Mouse (Mus musculus): ENCODE measurements around the gene Psmc4. TPM values are rescaled to one million over a fixed set of nuclear protein-coding genes. Genes with fewer than 3 reads are reported as not detected.

Gene Psmc4
- polyA plus RNA-seq (2014; fragmentation: Nextera tagmentation; extraction: Ambion mirVana), result 275 TPM in 2 replicates

DNA sequence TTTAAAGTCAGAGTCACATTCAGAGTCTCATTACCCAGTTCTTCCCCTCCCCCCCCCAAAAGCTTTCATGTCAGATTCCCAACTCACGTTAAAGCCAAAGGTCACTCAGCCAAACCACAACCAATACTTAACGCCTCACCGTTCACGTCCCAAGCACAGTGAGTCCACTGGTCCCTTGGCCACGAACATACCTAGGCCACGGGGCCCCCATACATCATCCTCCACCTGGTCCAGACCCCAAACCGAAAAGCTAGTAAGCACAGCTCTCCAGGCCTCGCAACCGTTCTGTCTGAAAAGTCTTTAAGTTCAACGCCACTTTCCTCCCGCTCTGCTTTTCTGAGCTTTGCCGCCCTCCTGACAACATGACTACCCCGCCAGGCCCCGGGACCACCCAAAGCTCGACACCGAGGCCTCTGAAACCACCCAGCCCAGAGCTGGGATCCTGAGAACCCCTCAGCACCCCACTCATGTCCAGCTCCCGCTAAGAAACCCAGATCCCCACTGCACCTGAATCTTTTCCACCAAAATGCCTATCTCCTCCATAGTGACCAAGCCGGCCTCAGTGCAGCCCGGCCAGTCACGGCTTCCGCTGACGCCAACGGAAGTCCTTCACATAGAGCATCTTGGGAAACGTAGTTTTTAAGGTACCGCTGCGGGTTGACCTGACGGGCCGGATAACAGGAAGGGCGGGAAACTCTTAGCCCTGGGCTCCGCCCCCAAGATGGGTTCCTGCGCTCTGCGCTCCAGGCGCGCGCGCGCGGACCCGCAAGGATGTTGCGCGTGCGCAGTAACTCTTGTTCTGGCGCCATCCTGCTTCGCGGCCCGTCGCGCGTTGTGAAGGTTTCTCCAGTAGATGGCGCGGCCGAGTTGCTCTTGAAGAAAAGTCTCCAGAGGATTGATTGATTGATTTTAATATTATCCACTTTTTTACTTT, at the start of gene Psmc4:
Gene Psmc4, minus strand, starts transcription at position 626 of the 934 bp plus-strand sequence.
- ATAC-seq (ENCODE audit: low read depth), result peak; percentile 97

DNA sequence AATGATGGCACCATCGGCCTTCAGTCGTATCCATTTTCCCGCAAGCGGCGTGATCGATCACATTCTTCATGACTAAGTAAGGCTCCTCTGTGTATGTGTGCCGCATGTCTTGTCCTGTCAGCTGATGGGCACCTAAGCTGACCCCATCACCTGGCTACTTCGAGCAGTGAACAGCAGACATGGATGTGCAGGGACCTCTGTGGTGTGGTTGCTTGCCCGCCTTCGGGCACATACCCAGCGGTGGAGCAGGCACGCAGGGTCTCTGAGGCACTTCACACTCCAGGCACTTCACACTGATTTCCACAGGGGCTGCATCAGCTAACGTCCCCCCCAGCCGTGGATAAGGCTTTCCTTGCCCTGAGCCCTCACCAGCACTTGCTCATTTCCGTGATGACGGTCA, 49.2 kb upstream of the Psmc4 start:
- Histone ChIP-seq H3K27me3 (ENCODE audit: control insufficient read depth, insufficient read depth, low read length) (no peaks in the 10 kb centered on the region), H3K4me1 (ENCODE audit: control insufficient read depth, insufficient read depth, low read length) (no peaks in the 10 kb centered on the region), H3K9me3 (ENCODE audit: control insufficient read depth, low read length) (no peaks in the 10 kb centered on the region), H3K9ac (replicated peaks; ENCODE audit: low read depth, low read length) (no peak overlapping the region), H3K4me2 (ENCODE audit: low read depth, low read length) (no peak overlapping the region), H3K36me3 (ENCODE audit: control insufficient read depth, insufficient read depth, low read length) (no peaks in the 10 kb centered on the region), H3K4me3 (ENCODE audit: low read depth, low read length) (no peak overlapping the region), H3K27ac (ENCODE audit: low read depth, low read length) (no peak overlapping the region)
- no peak for ATAC-seq (ENCODE audit: low read depth)
- WGBS, result 97% methylated on average over 16 of the region's 16 CpGs

More for the DNA sequence above, at the start of gene Psmc4:
- H3K4me3 ChIP-seq (ENCODE audit: low read depth, low read length), result peak within 1 kb of the TSS; percentile 70
- H3K4me2 ChIP-seq (ENCODE audit: low read depth, low read length), result peak within 1 kb of the TSS; percentile 58
- H3K27me3 ChIP-seq (ENCODE audit: control insufficient read depth, insufficient read depth, low read length), result no peaks in the 10 kb centered on the region
- peak within 1 kb of the TSS; percentile 71 for H3K9ac ChIP-seq (replicated peaks; ENCODE audit: low read depth, low read length)
- H3K9me3 ChIP-seq (ENCODE audit: control insufficient read depth, low read length), result no peaks in the 10 kb centered on the region
- H3K36me3 ChIP-seq (ENCODE audit: control insufficient read depth, insufficient read depth, low read length), result peaks cover 23% of the 10 kb centered on the region
- WGBS, result under 1% methylated on average over 52 of the region's 52 CpGs
- no peak within 1 kb of the TSS for H3K27ac ChIP-seq (ENCODE audit: low read depth, low read length)
- peaks cover 5% of the 10 kb centered on the region; the same call in 1 of the 2 replicates for H3K4me1 ChIP-seq (ENCODE audit: control insufficient read depth, insufficient read depth, low read length)

DNA sequence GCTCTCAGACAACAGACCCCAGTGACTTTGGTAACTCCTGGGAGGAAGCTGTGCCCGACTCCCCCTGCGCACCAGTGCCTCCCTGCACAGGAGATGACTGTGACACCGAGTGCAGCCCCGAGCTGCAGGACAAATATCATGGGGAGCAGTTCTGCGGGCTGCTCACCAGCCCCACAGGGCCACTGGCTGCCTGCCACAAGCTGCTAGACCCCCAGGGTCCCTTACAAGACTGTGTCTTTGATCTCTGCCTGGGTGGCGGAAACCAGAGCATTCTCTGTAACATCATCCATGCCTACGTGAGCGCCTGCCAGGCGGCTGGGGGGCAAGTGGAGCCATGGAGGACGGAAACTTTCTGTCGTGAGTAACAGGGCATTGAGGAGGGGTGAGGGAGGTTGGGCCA, 43.6 kb upstream of the Psmc4 start:
- Histone ChIP-seq H3K4me3 (ENCODE audit: low read depth, low read length) (no peak overlapping the region), H3K4me1 (ENCODE audit: control insufficient read depth, insufficient read depth, low read length) (no peaks in the 10 kb centered on the region), H3K27me3 (ENCODE audit: control insufficient read depth, insufficient read depth, low read length) (no peaks in the 10 kb centered on the region), H3K27ac (ENCODE audit: low read depth, low read length) (no peak overlapping the region), H3K4me2 (ENCODE audit: low read depth, low read length) (no peak overlapping the region), H3K9ac (replicated peaks; ENCODE audit: low read depth, low read length) (no peak overlapping the region), H3K9me3 (ENCODE audit: control insufficient read depth, low read length) (no peaks in the 10 kb centered on the region), H3K36me3 (ENCODE audit: control insufficient read depth, insufficient read depth, low read length) (no peaks in the 10 kb centered on the region)
- no peak for ATAC-seq (ENCODE audit: low read depth)
- 37% methylated on average over 11 of the region's 11 CpGs for WGBS

DNA sequence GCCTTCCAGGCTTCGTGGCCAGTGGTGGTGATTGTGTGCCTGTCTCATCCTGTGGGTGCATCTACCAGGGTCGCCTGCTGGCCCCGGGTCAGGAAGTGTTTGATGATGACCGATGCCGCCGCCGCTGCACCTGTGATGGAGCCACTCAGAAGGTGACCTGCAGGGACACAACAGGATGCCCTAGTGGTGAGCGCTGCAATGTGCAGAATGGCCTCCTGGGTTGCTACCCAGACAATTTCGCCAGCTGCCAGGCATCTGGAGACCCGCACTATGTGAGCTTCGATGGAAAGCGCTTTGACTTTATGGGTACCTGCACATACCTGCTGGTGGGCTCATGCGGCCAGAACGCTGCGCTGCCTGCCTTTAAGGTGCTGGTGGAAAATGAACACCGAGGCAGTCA, 36.3 kb upstream of the Psmc4 start:
- no peaks in the 10 kb centered on the region for H3K27me3 ChIP-seq (ENCODE audit: control insufficient read depth, insufficient read depth, low read length)
- H3K36me3 ChIP-seq (ENCODE audit: control insufficient read depth, insufficient read depth, low read length), result no peaks in the 10 kb centered on the region
- no peaks in the 10 kb centered on the region for H3K9me3 ChIP-seq (ENCODE audit: control insufficient read depth, low read length)
- H3K9ac ChIP-seq (replicated peaks; ENCODE audit: low read depth, low read length), result no peak overlapping the region
- H3K4me2 ChIP-seq (ENCODE audit: low read depth, low read length), result no peak overlapping the region
- H3K4me1 ChIP-seq (ENCODE audit: control insufficient read depth, insufficient read depth, low read length), result no peaks in the 10 kb centered on the region
- no peak for ATAC-seq (ENCODE audit: low read depth)
- H3K4me3 ChIP-seq (ENCODE audit: low read depth, low read length), result no peak overlapping the region
- no peak overlapping the region for H3K27ac ChIP-seq (ENCODE audit: low read depth, low read length)
- WGBS, result 81% methylated on average over 16 of the region's 16 CpGs

GRCm38 (mm10) chr7:28084215-28084614, 34.3 kb upstream of the Psmc4 start:
- H3K4me1 ChIP-seq (ENCODE audit: control insufficient read depth, insufficient read depth, low read length), result no peaks in the 10 kb centered on the region
- H3K4me2 ChIP-seq (ENCODE audit: low read depth, low read length), result no peak overlapping the region

GRCm38 (mm10) chr7:28070531-28071298, 20.8 kb upstream of the Psmc4 start, which contains the start of gene Fcgbp:
Gene Fcgbp, plus strand, starts transcription at chr7:28071236.
- H3K27me3 ChIP-seq (ENCODE audit: control insufficient read depth, insufficient read depth, low read length), result no peaks in the 10 kb centered on the region
- no peak within 1 kb of the TSS for H3K27ac ChIP-seq (ENCODE audit: low read depth, low read length)
- no peaks in the 10 kb centered on the region for H3K4me1 ChIP-seq (ENCODE audit: control insufficient read depth, insufficient read depth, low read length)
- WGBS, result 86% methylated on average over 21 of the region's 21 CpGs
- no peak within 1 kb of the TSS for H3K4me2 ChIP-seq (ENCODE audit: low read depth, low read length)
- no peak for ATAC-seq (ENCODE audit: low read depth)
- no peaks in the 10 kb centered on the region for H3K36me3 ChIP-seq (ENCODE audit: control insufficient read depth, insufficient read depth, low read length)
- H3K4me3 ChIP-seq (ENCODE audit: low read depth, low read length), result no peak within 1 kb of the TSS
- H3K9me3 ChIP-seq (ENCODE audit: control insufficient read depth, low read length), result no peaks in the 10 kb centered on the region
- H3K9ac ChIP-seq (replicated peaks; ENCODE audit: low read depth, low read length), result no peak within 1 kb of the TSS

More at GRCm38 (mm10) chr7:28084215-28084614, 34.3 kb upstream of the Psmc4 start:
- no peak overlapping the region for H3K27ac ChIP-seq (ENCODE audit: low read depth, low read length)
- H3K9me3 ChIP-seq (ENCODE audit: control insufficient read depth, low read length), result no peaks in the 10 kb centered on the region
- no peak overlapping the region for H3K9ac ChIP-seq (replicated peaks; ENCODE audit: low read depth, low read length)
- H3K4me3 ChIP-seq (ENCODE audit: low read depth, low read length), result no peak overlapping the region
- no peaks in the 10 kb centered on the region for H3K36me3 ChIP-seq (ENCODE audit: control insufficient read depth, insufficient read depth, low read length)
- ATAC-seq (ENCODE audit: low read depth), result no peak
- 62% methylated on average over 7 of the region's 7 CpGs for whole genome bisulfite sequencing
- H3K27me3 ChIP-seq (ENCODE audit: control insufficient read depth, insufficient read depth, low read length), result no peaks in the 10 kb centered on the region

DNA sequence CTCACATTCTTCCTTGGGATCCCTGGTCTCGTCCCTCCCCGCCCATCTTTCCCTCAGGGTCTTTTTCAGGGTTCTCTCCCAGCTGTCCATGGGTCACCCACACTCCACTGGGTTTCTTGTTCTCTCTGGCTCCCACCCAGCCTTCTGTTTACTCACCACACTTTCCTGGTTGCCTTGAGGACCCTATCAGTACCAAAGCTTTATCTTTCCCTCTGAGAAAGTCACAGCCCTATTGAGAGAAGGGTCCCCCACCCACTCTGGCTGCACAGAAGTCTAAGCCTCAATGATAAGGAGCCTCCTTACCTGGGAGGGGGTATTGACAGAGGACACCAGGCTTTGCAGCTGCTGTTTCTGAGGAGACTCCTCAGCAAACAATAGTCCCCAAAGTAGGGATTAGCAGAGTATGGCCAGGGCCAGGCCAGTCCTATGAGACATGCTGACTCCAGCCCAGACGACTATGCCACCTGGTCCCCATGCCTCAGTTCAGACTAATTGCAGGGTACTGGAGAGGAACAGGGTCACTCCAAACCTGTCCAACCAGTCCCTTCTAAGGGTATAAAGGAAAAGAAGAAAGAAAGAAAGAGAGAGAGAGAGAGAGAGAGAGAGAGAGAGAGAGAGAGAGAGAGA, 19.8 kb upstream of the Psmc4 start:
- Histone ChIP-seq H3K9me3 (ENCODE audit: control insufficient read depth, low read length) (no peaks in the 10 kb centered on the region), H3K36me3 (ENCODE audit: control insufficient read depth, insufficient read depth, low read length) (no peaks in the 10 kb centered on the region), H3K4me1 (ENCODE audit: control insufficient read depth, insufficient read depth, low read length) (no peaks in the 10 kb centered on the region), H3K27ac (ENCODE audit: low read depth, low read length) (no peak overlapping the region), H3K27me3 (ENCODE audit: control insufficient read depth, insufficient read depth, low read length) (no peaks in the 10 kb centered on the region), H3K9ac (replicated peaks; ENCODE audit: low read depth, low read length) (no peak overlapping the region), H3K4me3 (ENCODE audit: low read depth, low read length) (no peak overlapping the region), H3K4me2 (ENCODE audit: low read depth, low read length) (no peak overlapping the region)
- WGBS, result 61% methylated on average over 3 of the region's 3 CpGs
- no peak for ATAC-seq (ENCODE audit: low read depth)

GRCm38 (mm10) chr7:28068661-28069060, 18.8 kb upstream of the Psmc4 start:
- H3K36me3 ChIP-seq (ENCODE audit: control insufficient read depth, insufficient read depth, low read length), result no peaks in the 10 kb centered on the region
- no peak overlapping the region for H3K9ac ChIP-seq (replicated peaks; ENCODE audit: low read depth, low read length)
- ATAC-seq (ENCODE audit: low read depth), result no peak
- H3K9me3 ChIP-seq (ENCODE audit: control insufficient read depth, low read length), result no peaks in the 10 kb centered on the region
- no peaks in the 10 kb centered on the region for H3K27me3 ChIP-seq (ENCODE audit: control insufficient read depth, insufficient read depth, low read length)
- WGBS, result 92% methylated on average over 3 of the region's 3 CpGs
- H3K4me3 ChIP-seq (ENCODE audit: low read depth, low read length), result no peak overlapping the region
- no peaks in the 10 kb centered on the region for H3K4me1 ChIP-seq (ENCODE audit: control insufficient read depth, insufficient read depth, low read length)
- no peak overlapping the region for H3K4me2 ChIP-seq (ENCODE audit: low read depth, low read length)
- H3K27ac ChIP-seq (ENCODE audit: low read depth, low read length), result no peak overlapping the region

Data from neural tube, embryonic 14.5 days (tissue).